Mouse (Mus musculus): ENCODE data around the gene Fcgr1.
"Not testable (repeated sequence)": the region's sequence is repeated elsewhere in the genome, so short reads cannot be mapped to it uniquely, and the experiment has no call there.

Gene Fcgr1

GRCm38 (mm10) chr3:96249034-96249345 is 44.8 kb downstream of the Fcgr1 start:
- no peak for DNase-seq (ENCODE audit: extremely low read depth, low read depth, low spot score)

- no peak for DNase-seq (ENCODE audit: extremely low read depth, low read depth, low spot score)
Observed at GRCm38 (mm10) chr3:96248141-96249033, 45.4 kb downstream of the Fcgr1 start.

- DNase-seq (ENCODE audit: extremely low read depth, low read depth, low spot score), result no peak
Observed at GRCm38 (mm10) chr3:96247356-96248140, 46.2 kb downstream of the Fcgr1 start.

GRCm38 (mm10) chr3:96246427-96246856 is 47.3 kb downstream of the Fcgr1 start, which contains the start of gene Hist2h3c1:
Hist2h3c1 (plus strand) TSS chr3:96246685.
- DNase-seq (ENCODE audit: extremely low read depth, low read depth, low spot score), result not testable (repeated sequence)

GRCm38 (mm10) chr3:96246018-96246417 is 47.8 kb downstream of the Fcgr1 start:
- DNase-seq (ENCODE audit: extremely low read depth, low read depth, low spot score), result not testable (repeated sequence)

- DNase-seq (ENCODE audit: extremely low read depth, low read depth, low spot score), result not testable (repeated sequence)
Observed at GRCm38 (mm10) chr3:96245003-96245886, 48.5 kb downstream of the Fcgr1 start, which contains the start of gene Hist2h2aa1. Hist2h2aa1 (plus strand) TSS chr3:96245497.

- DNase-seq (ENCODE audit: extremely low read depth, low read depth, low spot score), result no peak
Observed at GRCm38 (mm10) chr3:96243921-96244572, 49.7 kb downstream of the Fcgr1 start.

- no peak for DNase-seq (ENCODE audit: extremely low read depth, low read depth, low spot score)
Observed at GRCm38 (mm10) chr3:96240799-96241197, 53.0 kb downstream of the Fcgr1 start.

GRCm38 (mm10) chr3:96239949-96240798 is 53.6 kb downstream of the Fcgr1 start, which contains the start of gene Hist2h2aa2:
Hist2h2aa2 (minus strand) TSS chr3:96240276.
- DNase-seq (ENCODE audit: extremely low read depth, low read depth, low spot score), result not testable (repeated sequence)

- not testable (repeated sequence) for DNase-seq (ENCODE audit: extremely low read depth, low read depth, low spot score)
Observed at GRCm38 (mm10) chr3:96238954-96239793, 54.6 kb downstream of the Fcgr1 start, which contains the start of gene Hist2h3c2. Hist2h3c2 (minus strand) TSS chr3:96239127.

GRCm38 (mm10) chr3:96237904-96238511 is 55.8 kb downstream of the Fcgr1 start:
- DNase-seq (ENCODE audit: extremely low read depth, low read depth, low spot score), result no peak

- DNase-seq (ENCODE audit: extremely low read depth, low read depth, low spot score), result no peak
Observed at GRCm38 (mm10) chr3:96237335-96237903, 56.4 kb downstream of the Fcgr1 start.

GRCm38 (mm10) chr3:96236834-96237334 is 56.9 kb downstream of the Fcgr1 start:
- DNase-seq (ENCODE audit: extremely low read depth, low read depth, low spot score), result no peak

- DNase-seq (ENCODE audit: extremely low read depth, low read depth, low spot score), result no peak
Observed at GRCm38 (mm10) chr3:96235836-96236235, 57.9 kb downstream of the Fcgr1 start.

- DNase-seq (ENCODE audit: extremely low read depth, low read depth, low spot score), result no peak
Observed at GRCm38 (mm10) chr3:96234914-96235313, 58.9 kb downstream of the Fcgr1 start.

Data from fat pad, adult 2 months (tissue).